Comparison of ENCODE assay signal across 20 mouse cellular contexts in the genomic region with DNA sequence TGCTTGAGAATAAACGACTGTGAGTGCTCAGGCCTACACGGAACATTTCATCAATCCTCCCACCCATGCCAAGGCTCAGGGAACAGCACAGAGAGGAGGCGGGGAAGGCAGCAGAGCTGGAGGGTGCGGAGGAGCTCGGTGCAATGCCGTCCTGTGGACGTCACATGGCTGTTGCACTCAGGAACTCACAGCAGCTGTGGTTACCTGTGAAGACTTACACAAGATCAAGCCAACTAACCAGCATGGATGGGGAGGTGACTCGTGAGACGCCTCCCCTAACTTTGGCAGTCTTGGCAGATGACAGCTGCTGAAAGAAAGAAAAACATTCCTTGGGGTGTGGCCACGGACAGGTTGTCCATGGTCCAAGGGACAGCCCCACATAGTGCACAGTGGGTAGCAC. TPM values are rescaled to one million over a fixed set of nuclear protein-coding genes. Genes with fewer than 3 reads are reported as not detected.
DNase-seq lines count a peak whose midpoint lies in the region; ATAC-seq and TF ChIP-seq lines count a peak whose summit lies in the region.
"Had no signal": no experiment of that assay in that cellular context is flagged by ENCODE, and none has a peak within 500 bp of the region (broad histone marks: within the 10 kb centered on the region; RNA-seq: fewer than 3 reads in every experiment).

No protein-coding gene starts in this region.

- TF ChIP-seq CTCF in left cerebral cortex, adult 2 months (IDR thresholded peaks at IDR 0.05): no peak

- H3K4me1 ChIP-seq in kidney, embryonic 14.5 days (ENCODE audit: control insufficient read depth, insufficient read depth, low read length): no peaks in the 10 kb centered on the region
- H3K4me1 ChIP-seq: hindbrain, embryonic 15.5 days; kidney, embryonic 15.5 days; stomach, embryonic 15.5 days had no signal

- no peak overlapping the region for H3K9ac ChIP-seq in kidney, embryonic 14.5 days (ENCODE audit: low read depth, low read length)
- H3K9ac ChIP-seq: forebrain, postnatal 0 days; hindbrain, embryonic 15.5 days; kidney, embryonic 15.5 days; stomach, embryonic 15.5 days had no signal

- ATAC-seq in kidney, embryonic 14.5 days (ENCODE audit: low FRiP score, low TSS enrichment): no peak
- ATAC-seq: forebrain, postnatal 0 days; lung, postnatal 0 days had no signal

- H3K36me3 ChIP-seq in kidney, embryonic 14.5 days (ENCODE audit: control insufficient read depth, insufficient read depth, low read length): no peaks in the 10 kb centered on the region

- H3K27me3 ChIP-seq in kidney, embryonic 14.5 days (ENCODE audit: control insufficient read depth, insufficient read depth, low read length): no peaks in the 10 kb centered on the region
- H3K27me3 ChIP-seq: hindbrain, embryonic 15.5 days; kidney, embryonic 15.5 days; stomach, embryonic 15.5 days had no signal

- no peak overlapping the region for H3K4me3 ChIP-seq in kidney, embryonic 14.5 days (ENCODE audit: low read length)
- no peak overlapping the region for H3K4me3 ChIP-seq in left cerebral cortex, adult 2 months
- H3K4me3 ChIP-seq: heart, embryonic 10.5 days; hindbrain, embryonic 15.5 days; kidney, embryonic 15.5 days; stomach, embryonic 15.5 days had no signal

- H3K27ac ChIP-seq in kidney, embryonic 14.5 days (ENCODE audit: low read depth, low read length): no peak overlapping the region
- peak overlapping the region; percentile 86 for H3K27ac ChIP-seq in left cerebral cortex, adult 2 months
- H3K27ac ChIP-seq: heart, embryonic 10.5 days; hindbrain, embryonic 15.5 days; kidney, embryonic 15.5 days; macrophage; stomach, embryonic 15.5 days had no signal

- H3K4me2 ChIP-seq in kidney, embryonic 14.5 days (replicated peaks; ENCODE audit: low read depth, low read length): no peak overlapping the region
- H3K4me2 ChIP-seq: hindbrain, embryonic 15.5 days; kidney, embryonic 15.5 days; midbrain, embryonic 11.5 days; stomach, embryonic 15.5 days had no signal

- WGBS in kidney, embryonic 14.5 days: 82% methylated on average over 10 of the region's 10 CpGs

- peak; percentile 50 for DNase-seq in kidney, adult 9 months
- peak; percentile 54 to 58 for DNase-seq in left cerebral cortex, adult 2 months (ENCODE audit: extremely low spot score in 1 of 2, low spot score in 2 of 2)
- DNase-seq in left cerebral cortex, postnatal 14 days (ENCODE audit: low spot score in 2 of 2): no peak
- DNase-seq in brain, adult 2 months (ENCODE audit: low read depth, low spot score): peak; percentile 87
- peak; percentile 56 to 62 for DNase-seq in left cerebral cortex, adult 9 months (ENCODE audit: low spot score in 2 of 2)
- DNase-seq in heart, postnatal 36 days: no peak
- no peak for DNase-seq in urinary bladder, adult 18-20 months (ENCODE audit: low spot score in 2 of 2)
- DNase-seq: adrenal gland, adult 2 months; cerebellum, adult 11-12 months; cerebellum, postnatal 14 days; forebrain, postnatal 0 days; gastrocnemius, postnatal 10 days had no signal

- intact Hi-C loops in left cerebral cortex, adult 2 months (cut with DNase I): loop anchor here (2.0 to 5.0 kb wide), 2 partner anchors 56 to 263 kb away; no protein-coding TSS in a partner anchor
- intact Hi-C loops in left cerebral cortex, postnatal 14 days (cut with DNase I): no loop called here
- intact Hi-C loops in heart, postnatal 36 days (cut with DNase I): no loop called here

- no peaks in the 10 kb centered on the region for H3K9me3 ChIP-seq in kidney, embryonic 14.5 days (ENCODE audit: control insufficient read depth, low read length)
- H3K9me3 ChIP-seq: heart, embryonic 10.5 days; hindbrain, embryonic 15.5 days; kidney, embryonic 15.5 days; stomach, embryonic 15.5 days had no signal

RNA-seq across cellular contexts. Expression of gene Setmar, which starts 9.8 kb away (rescaled TPM):
- 10.1 and 10.7 TPM in 2 replicates for polyA plus RNA-seq in kidney, embryonic 14.5 days (2014; fragmentation: Nextera tagmentation; extraction: Ambion mirVana)
- total RNA-seq in left cerebral cortex, adult 2 months (2021): 10 to 100 TPM in 1 of 2 experiments, 1 to 10 TPM in 1; 9.0 to 11.2 TPM
- 1 to 10 TPM; 7.6 to 8.0 TPM for total RNA-seq in left cerebral cortex, postnatal 14 days (2021)
- total RNA-seq in heart, postnatal 36 days (2021): 1 to 10 TPM; 2.9 to 4.3 TPM

Comparison
In these comparisons a context has a peak if more than half of its experiments do, and no peak if none do; other contexts are left out.
1. DNase-seq: peak in kidney, adult 9 months (single experiment), left cerebral cortex, adult 2 months (2 of 2), brain, adult 2 months (single experiment) and left cerebral cortex, adult 9 months (2 of 2); none in left cerebral cortex, postnatal 14 days (0 of 2), heart, postnatal 36 days (0 of 2) and urinary bladder, adult 18-20 months (0 of 2).